Mouse (Mus musculus): ENCODE measurements at regions not wholly inside any gene's neighbourhood (a gene's known extent, or its start where the extent isn't known, plus 50 kb on each side); places are given as distances from the start of the nearest gene placed in this dataset.

- no peak overlapping the region for H3K27ac ChIP-seq (replicated peaks; ENCODE audit: low read depth, low read length)
- ATAC-seq (ENCODE audit: insufficient number of reproducible peaks, low FRiP score, low TSS enrichment, low read depth): no peak
Measured at GRCm38 (mm10) chr2:10978772-10979171, 193.1 kb upstream of the Prkcq start.

GRCm38 (mm10) chr2:10986101-10986500 is 185.8 kb upstream of the Prkcq start:
- Histone ChIP-seq H3K4me2 (ENCODE audit: low read depth, severe bottlenecking) (no peak overlapping the region), H3K4me3 (ENCODE audit: low read depth, low read length) (no peak overlapping the region), H3K27ac (replicated peaks; ENCODE audit: low read depth, low read length) (no peak overlapping the region), H3K27me3 (ENCODE audit: control insufficient read depth, insufficient read depth, low read length) (no peaks in the 10 kb centered on the region), H3K4me1 (ENCODE audit: control insufficient read depth, insufficient read depth, low read length) (no peaks in the 10 kb centered on the region), H3K36me3 (ENCODE audit: control insufficient read depth, insufficient read depth, low read length) (no peaks in the 10 kb centered on the region), H3K9ac (ENCODE audit: low read length) (no peak overlapping the region), H3K9me3 (ENCODE audit: control insufficient read depth, low read length) (no peaks in the 10 kb centered on the region)
- no peak for DNase-seq (ENCODE audit: low spot score)
- 75% methylated on average over 7 of the region's 7 CpGs for WGBS
- no peak for ATAC-seq (ENCODE audit: insufficient number of reproducible peaks, low FRiP score, low TSS enrichment, low read depth)

More at GRCm38 (mm10) chr2:10978772-10979171, 193.1 kb upstream of the Prkcq start:
- Histone ChIP-seq H3K4me1 (ENCODE audit: control insufficient read depth, insufficient read depth, low read length) (no peaks in the 10 kb centered on the region), H3K9ac (ENCODE audit: low read length) (no peak overlapping the region), H3K9me3 (ENCODE audit: control insufficient read depth, low read length) (no peaks in the 10 kb centered on the region), H3K4me3 (ENCODE audit: low read depth, low read length) (no peak overlapping the region), H3K27me3 (ENCODE audit: control insufficient read depth, insufficient read depth, low read length) (no peaks in the 10 kb centered on the region), H3K4me2 (ENCODE audit: low read depth, severe bottlenecking) (no peak overlapping the region), H3K36me3 (ENCODE audit: control insufficient read depth, insufficient read depth, low read length) (no peaks in the 10 kb centered on the region)
- 70% methylated on average over 5 of the region's 5 CpGs for WGBS
- no peak for DNase-seq (ENCODE audit: low spot score)

GRCm38 (mm10) chr2:10990043-10990728 is 181.7 kb upstream of the Prkcq start:
- Histone ChIP-seq H3K4me3 (ENCODE audit: low read depth, low read length) (no peak overlapping the region), H3K27me3 (ENCODE audit: control insufficient read depth, insufficient read depth, low read length) (no peaks in the 10 kb centered on the region), H3K9ac (ENCODE audit: low read length) (no peak overlapping the region), H3K4me2 (ENCODE audit: low read depth, severe bottlenecking) (no peak overlapping the region), H3K4me1 (ENCODE audit: control insufficient read depth, insufficient read depth, low read length) (no peaks in the 10 kb centered on the region), H3K36me3 (ENCODE audit: control insufficient read depth, insufficient read depth, low read length) (no peaks in the 10 kb centered on the region), H3K9me3 (ENCODE audit: control insufficient read depth, low read length) (no peaks in the 10 kb centered on the region), H3K27ac (replicated peaks; ENCODE audit: low read depth, low read length) (no peak overlapping the region)
- DNase-seq (ENCODE audit: low spot score) (no peak), ATAC-seq (ENCODE audit: insufficient number of reproducible peaks, low FRiP score, low TSS enrichment, low read depth) (no peak; the same call in 1 of the 2 replicates)
- WGBS: 83% methylated on average over 7 of the region's 7 CpGs

- DNase-seq (ENCODE audit: low spot score) (no peak), ATAC-seq (ENCODE audit: insufficient number of reproducible peaks, low FRiP score, low TSS enrichment, low read depth) (no peak)
- H3K27ac ChIP-seq (replicated peaks; ENCODE audit: low read depth, low read length): no peak overlapping the region
- H3K9me3 ChIP-seq (ENCODE audit: control insufficient read depth, low read length): no peaks in the 10 kb centered on the region
- no peaks in the 10 kb centered on the region for H3K36me3 ChIP-seq (ENCODE audit: control insufficient read depth, insufficient read depth, low read length)
- no peak overlapping the region for H3K9ac ChIP-seq (ENCODE audit: low read length)
- H3K4me2 ChIP-seq (ENCODE audit: low read depth, severe bottlenecking): no peak overlapping the region
- no peaks in the 10 kb centered on the region for H3K27me3 ChIP-seq (ENCODE audit: control insufficient read depth, insufficient read depth, low read length)
- no peak overlapping the region for H3K4me3 ChIP-seq (ENCODE audit: low read depth, low read length)
- WGBS: 33% methylated on average over 1 of the region's 1 CpGs
- H3K4me1 ChIP-seq (ENCODE audit: control insufficient read depth, insufficient read depth, low read length): no peaks in the 10 kb centered on the region
Measured at GRCm38 (mm10) chr2:10998798-10999197, 173.1 kb upstream of the Prkcq start.

- H3K4me3 ChIP-seq (ENCODE audit: low read depth, low read length): no peak overlapping the region
- WGBS: 84% methylated on average over 1 of the region's 1 CpGs
- no peak for DNase-seq (ENCODE audit: low spot score)
Measured at GRCm38 (mm10) chr2:10999217-10999618, 172.7 kb upstream of the Prkcq start.

GRCm38 (mm10) chr2:11005806-11006205 is 166.1 kb upstream of the Prkcq start:
- Histone ChIP-seq H3K4me1 (ENCODE audit: control insufficient read depth, insufficient read depth, low read length) (no peaks in the 10 kb centered on the region), H3K27ac (replicated peaks; ENCODE audit: low read depth, low read length) (no peak overlapping the region), H3K9ac (ENCODE audit: low read length) (no peak overlapping the region), H3K4me2 (ENCODE audit: low read depth, severe bottlenecking) (no peak overlapping the region), H3K27me3 (ENCODE audit: control insufficient read depth, insufficient read depth, low read length) (no peaks in the 10 kb centered on the region), H3K36me3 (ENCODE audit: control insufficient read depth, insufficient read depth, low read length) (no peaks in the 10 kb centered on the region), H3K4me3 (ENCODE audit: low read depth, low read length) (no peak overlapping the region), H3K9me3 (ENCODE audit: control insufficient read depth, low read length) (no peaks in the 10 kb centered on the region)
- ATAC-seq (ENCODE audit: insufficient number of reproducible peaks, low FRiP score, low TSS enrichment, low read depth) (no peak), DNase-seq (ENCODE audit: low spot score) (no peak)
- WGBS: 84% methylated on average over 2 of the region's 2 CpGs

More at GRCm38 (mm10) chr2:10999217-10999618, 172.7 kb upstream of the Prkcq start:
- Histone ChIP-seq H3K4me2 (ENCODE audit: low read depth, severe bottlenecking) (no peak overlapping the region), H3K4me1 (ENCODE audit: control insufficient read depth, insufficient read depth, low read length) (no peaks in the 10 kb centered on the region), H3K9me3 (ENCODE audit: control insufficient read depth, low read length) (no peaks in the 10 kb centered on the region), H3K27ac (replicated peaks; ENCODE audit: low read depth, low read length) (no peak overlapping the region), H3K36me3 (ENCODE audit: control insufficient read depth, insufficient read depth, low read length) (no peaks in the 10 kb centered on the region), H3K27me3 (ENCODE audit: control insufficient read depth, insufficient read depth, low read length) (no peaks in the 10 kb centered on the region), H3K9ac (ENCODE audit: low read length) (no peak overlapping the region)
- ATAC-seq (ENCODE audit: insufficient number of reproducible peaks, low FRiP score, low TSS enrichment, low read depth): no peak

- Histone ChIP-seq H3K4me1 (ENCODE audit: control insufficient read depth, insufficient read depth, low read length) (no peaks in the 10 kb centered on the region), H3K36me3 (ENCODE audit: control insufficient read depth, insufficient read depth, low read length) (no peaks in the 10 kb centered on the region), H3K27ac (replicated peaks; ENCODE audit: low read depth, low read length) (no peak overlapping the region), H3K4me3 (ENCODE audit: low read depth, low read length) (no peak overlapping the region), H3K27me3 (ENCODE audit: control insufficient read depth, insufficient read depth, low read length) (no peaks in the 10 kb centered on the region), H3K9ac (ENCODE audit: low read length) (no peak overlapping the region), H3K4me2 (ENCODE audit: low read depth, severe bottlenecking) (no peak overlapping the region), H3K9me3 (ENCODE audit: control insufficient read depth, low read length) (no peaks in the 10 kb centered on the region)
- DNase-seq (ENCODE audit: low spot score) (no peak), ATAC-seq (ENCODE audit: insufficient number of reproducible peaks, low FRiP score, low TSS enrichment, low read depth) (no peak)
- WGBS: 73% methylated on average over 11 of the region's 11 CpGs
Measured at GRCm38 (mm10) chr2:11011041-11011962, 160.6 kb upstream of the Prkcq start.

GRCm38 (mm10) chr2:11012312-11012860 is 159.5 kb upstream of the Prkcq start:
- Histone ChIP-seq H3K27me3 (ENCODE audit: control insufficient read depth, insufficient read depth, low read length) (no peaks in the 10 kb centered on the region), H3K36me3 (ENCODE audit: control insufficient read depth, insufficient read depth, low read length) (no peaks in the 10 kb centered on the region), H3K27ac (replicated peaks; ENCODE audit: low read depth, low read length) (no peak overlapping the region), H3K4me2 (ENCODE audit: low read depth, severe bottlenecking) (no peak overlapping the region), H3K9ac (ENCODE audit: low read length) (no peak overlapping the region), H3K4me3 (ENCODE audit: low read depth, low read length) (no peak overlapping the region), H3K4me1 (ENCODE audit: control insufficient read depth, insufficient read depth, low read length) (no peaks in the 10 kb centered on the region), H3K9me3 (ENCODE audit: control insufficient read depth, low read length) (no peaks in the 10 kb centered on the region)
- ATAC-seq (ENCODE audit: insufficient number of reproducible peaks, low FRiP score, low TSS enrichment, low read depth) (no peak), DNase-seq (ENCODE audit: low spot score) (no peak)
- WGBS: 87% methylated on average over 4 of the region's 4 CpGs

Measured in limb, embryonic 11.5 days (tissue).